Mouse (Mus musculus): ENCODE results near the gene Olfr205. TPM values are rescaled to one million over a fixed set of nuclear protein-coding genes. Genes with fewer than 3 reads are reported as not detected.
"Not testable (repeated sequence)": the region's sequence is repeated elsewhere in the genome, so short reads cannot be mapped to it uniquely, and the experiment has no call there.

The Olfr205 gene
- polyA plus RNA-seq (2016; fragmentation: Nextera tagmentation; extraction: Ambion mirVana) = not detected in 2 replicates

- Histone ChIP-seq H3K36me3 (no peaks in the 10 kb centered on the region), H3K4me3 (no peak within 1 kb of the TSS), H3K4me1 (replicated peaks) (no peaks in the 10 kb centered on the region), H3K27me3 (replicated peaks) (no peaks in the 10 kb centered on the region), H3K27ac (ENCODE audit: poor library complexity, severe bottlenecking) (no peak within 1 kb of the TSS), H3K9ac (no peak within 1 kb of the TSS), H3K4me2 (no peak within 1 kb of the TSS), H3K9me3 (replicated peaks) (peaks cover 5% of the 10 kb centered on the region)
- ATAC-seq (ENCODE audit: insufficient number of reproducible peaks, low FRiP score) = no peak
Observed at GRCm38 (mm10) chr16:59331038-59331437, at the start of gene Olfr205. Gene Olfr205 (minus strand): TSS chr16:59331138.

DNA sequence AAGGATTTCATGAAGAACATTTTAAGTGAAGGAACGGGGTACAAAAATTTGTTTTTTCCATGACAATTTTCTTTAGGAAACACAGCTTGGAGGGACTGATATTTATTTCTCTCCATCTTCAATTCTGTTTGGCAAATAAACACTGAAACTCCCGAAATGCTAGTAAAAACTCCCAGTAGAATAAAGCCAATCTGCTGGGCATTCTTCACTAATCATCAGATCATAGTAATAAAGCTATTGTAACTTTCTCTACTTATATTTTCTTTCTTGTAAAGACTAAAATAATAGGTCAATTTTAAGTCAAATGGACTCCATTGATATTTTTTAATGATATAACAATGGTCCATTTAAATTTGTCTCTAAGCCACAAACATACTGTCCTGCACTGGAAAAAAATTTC is 33.0 kb upstream of the Olfr205 start, which contains the start of gene Olfr209:
TSS of gene Olfr209 (minus strand) at position 101 of the 400 bp plus-strand sequence.
- H3K4me2 ChIP-seq = no peak within 1 kb of the TSS
- WGBS = 62% methylated on average over 2 of the region's 2 CpGs
- H3K9ac ChIP-seq = no peak within 1 kb of the TSS
- no peak within 1 kb of the TSS for H3K27ac ChIP-seq (ENCODE audit: poor library complexity, severe bottlenecking)
- H3K9me3 ChIP-seq (replicated peaks) = no peaks in the 10 kb centered on the region
- H3K4me1 ChIP-seq (replicated peaks) = no peaks in the 10 kb centered on the region
- H3K36me3 ChIP-seq = no peaks in the 10 kb centered on the region
- no peak within 1 kb of the TSS for H3K4me3 ChIP-seq
- H3K27me3 ChIP-seq (replicated peaks) = no peaks in the 10 kb centered on the region
- no peak for ATAC-seq (ENCODE audit: insufficient number of reproducible peaks, low FRiP score)

GRCm38 (mm10) chr16:59349146-59349545 is 18.2 kb upstream of the Olfr205 start, which contains the start of gene Olfr206:
Gene Olfr206 (minus strand): TSS chr16:59349246.
- H3K36me3 ChIP-seq = no peaks in the 10 kb centered on the region
- no peaks in the 10 kb centered on the region for H3K4me1 ChIP-seq (replicated peaks)
- WGBS = 70% methylated on average over 1 of the region's 1 CpGs
- ATAC-seq (ENCODE audit: insufficient number of reproducible peaks, low FRiP score) = no peak
- no peaks in the 10 kb centered on the region for H3K9me3 ChIP-seq (replicated peaks)
- no peaks in the 10 kb centered on the region for H3K27me3 ChIP-seq (replicated peaks)
- H3K4me3 ChIP-seq = no peak within 1 kb of the TSS
- no peak within 1 kb of the TSS for H3K9ac ChIP-seq
- no peak within 1 kb of the TSS for H3K4me2 ChIP-seq
- H3K27ac ChIP-seq (ENCODE audit: poor library complexity, severe bottlenecking) = no peak within 1 kb of the TSS

GRCm38 (mm10) chr16:59323262-59323661 is 7.7 kb downstream of the Olfr205 start:
- 54% methylated on average over 1 of the region's 1 CpGs for WGBS
- H3K36me3 ChIP-seq = not testable (repeated sequence)

DNA sequence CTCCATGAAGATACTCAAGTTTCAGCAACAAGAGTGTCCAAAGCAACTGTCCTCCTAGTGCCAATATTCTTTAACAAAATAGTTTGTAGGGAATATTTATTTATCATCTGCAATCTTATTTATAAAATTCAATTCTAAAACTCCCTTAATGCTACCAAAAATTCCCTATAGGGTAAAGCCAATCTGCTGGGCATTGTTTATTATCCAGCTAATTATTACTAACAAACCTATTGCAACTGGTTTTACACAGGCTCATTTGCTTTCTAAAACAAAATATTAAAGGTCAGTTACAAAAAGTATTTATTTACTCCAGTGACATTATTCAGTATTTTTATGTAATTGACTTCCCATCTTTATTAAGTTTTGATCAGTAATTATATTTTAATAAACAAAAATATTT is 12.8 kb downstream of the Olfr205 start, which contains the start of gene Olfr204:
TSS of gene Olfr204 (minus strand) at position 101 of the 400 bp plus-strand sequence.
- no peaks in the 10 kb centered on the region for H3K4me1 ChIP-seq (replicated peaks)
- no peaks in the 10 kb centered on the region for H3K9me3 ChIP-seq (replicated peaks)
- H3K9ac ChIP-seq = no peak within 1 kb of the TSS
- no peaks in the 10 kb centered on the region for H3K36me3 ChIP-seq
- H3K4me2 ChIP-seq = no peak within 1 kb of the TSS
- no peak within 1 kb of the TSS for H3K27ac ChIP-seq (ENCODE audit: poor library complexity, severe bottlenecking)
- H3K27me3 ChIP-seq (replicated peaks) = no peaks in the 10 kb centered on the region
- no peak for ATAC-seq (ENCODE audit: insufficient number of reproducible peaks, low FRiP score)
- H3K4me3 ChIP-seq = no peak within 1 kb of the TSS

More at GRCm38 (mm10) chr16:59323262-59323661, 7.7 kb downstream of the Olfr205 start:
- not testable (repeated sequence) for ATAC-seq (ENCODE audit: insufficient number of reproducible peaks, low FRiP score); H3K9ac ChIP-seq; H3K27ac ChIP-seq (ENCODE audit: poor library complexity, severe bottlenecking); H3K27me3 ChIP-seq (replicated peaks); H3K4me3 ChIP-seq; H3K4me2 ChIP-seq; H3K4me1 ChIP-seq (replicated peaks); H3K9me3 ChIP-seq (replicated peaks)

GRCm38 (mm10) chr16:59298581-59298980 is 32.4 kb downstream of the Olfr205 start, which contains the start of gene Olfr203:
Gene Olfr203 (plus strand): TSS chr16:59298881.
- Histone ChIP-seq H3K9ac (no peak within 1 kb of the TSS), H3K4me2 (no peak within 1 kb of the TSS), H3K27me3 (replicated peaks) (no peaks in the 10 kb centered on the region), H3K27ac (ENCODE audit: poor library complexity, severe bottlenecking) (no peak within 1 kb of the TSS), H3K4me3 (no peak within 1 kb of the TSS), H3K9me3 (replicated peaks) (no peaks in the 10 kb centered on the region), H3K4me1 (replicated peaks) (no peaks in the 10 kb centered on the region), H3K36me3 (no peaks in the 10 kb centered on the region)
- WGBS = 76% methylated on average over 2 of the region's 2 CpGs
- ATAC-seq (ENCODE audit: insufficient number of reproducible peaks, low FRiP score) = no peak

- not testable (repeated sequence) for H3K4me2 ChIP-seq; H3K4me3 ChIP-seq; H3K9me3 ChIP-seq (replicated peaks); H3K4me1 ChIP-seq (replicated peaks); H3K9ac ChIP-seq; H3K27me3 ChIP-seq (replicated peaks); ATAC-seq (ENCODE audit: insufficient number of reproducible peaks, low FRiP score); H3K36me3 ChIP-seq; H3K27ac ChIP-seq (ENCODE audit: poor library complexity, severe bottlenecking)
- WGBS = 77% methylated on average over 9 of the region's 9 CpGs
Observed at GRCm38 (mm10) chr16:59287576-59287975, 43.4 kb downstream of the Olfr205 start.

- no peak within 1 kb of the TSS for H3K9ac ChIP-seq
- no peaks in the 10 kb centered on the region for H3K4me1 ChIP-seq (replicated peaks)
- H3K27me3 ChIP-seq (replicated peaks) = no peaks in the 10 kb centered on the region
- no peaks in the 10 kb centered on the region for H3K36me3 ChIP-seq
- H3K9me3 ChIP-seq (replicated peaks) = no peaks in the 10 kb centered on the region
- 81% methylated on average over 1 of the region's 1 CpGs for WGBS
- H3K4me3 ChIP-seq = no peak within 1 kb of the TSS
- no peak within 1 kb of the TSS for H3K4me2 ChIP-seq
- no peak for ATAC-seq (ENCODE audit: insufficient number of reproducible peaks, low FRiP score)
- no peak within 1 kb of the TSS for H3K27ac ChIP-seq (ENCODE audit: poor library complexity, severe bottlenecking)
Observed at GRCm38 (mm10) chr16:59286693-59287092, 44.2 kb downstream of the Olfr205 start, which contains the start of gene Olfr202. Gene Olfr202 (minus strand): TSS chr16:59286793.

GRCm38 (mm10) chr16:59283476-59283875 is 47.5 kb downstream of the Olfr205 start:
- Histone ChIP-seq H3K4me2 (no peak overlapping the region), H3K27ac (ENCODE audit: poor library complexity, severe bottlenecking) (no peak overlapping the region), H3K4me3 (no peak overlapping the region), H3K4me1 (replicated peaks) (no peaks in the 10 kb centered on the region), H3K27me3 (replicated peaks) (no peaks in the 10 kb centered on the region), H3K9ac (no peak overlapping the region), H3K36me3 (no peaks in the 10 kb centered on the region), H3K9me3 (replicated peaks) (no peaks in the 10 kb centered on the region)
- WGBS = 71% methylated on average over 1 of the region's 1 CpGs
- ATAC-seq (ENCODE audit: insufficient number of reproducible peaks, low FRiP score) = no peak

- no peak overlapping the region for H3K4me3 ChIP-seq
- H3K9me3 ChIP-seq (replicated peaks) = no peaks in the 10 kb centered on the region
- 42% methylated on average over 3 of the region's 3 CpGs for WGBS
- H3K27me3 ChIP-seq (replicated peaks) = no peaks in the 10 kb centered on the region
- H3K9ac ChIP-seq = no peak overlapping the region
- H3K36me3 ChIP-seq = no peaks in the 10 kb centered on the region
- H3K4me2 ChIP-seq = no peak overlapping the region
- no peak for ATAC-seq (ENCODE audit: insufficient number of reproducible peaks, low FRiP score)
- H3K4me1 ChIP-seq (replicated peaks) = no peaks in the 10 kb centered on the region
- no peak overlapping the region for H3K27ac ChIP-seq (ENCODE audit: poor library complexity, severe bottlenecking)
Observed at GRCm38 (mm10) chr16:59280542-59280941, 50.4 kb downstream of the Olfr205 start.

Data from heart, embryonic 12.5 days (tissue).